ENCODE assay signal across 14 mouse cellular contexts in the genomic region with DNA sequence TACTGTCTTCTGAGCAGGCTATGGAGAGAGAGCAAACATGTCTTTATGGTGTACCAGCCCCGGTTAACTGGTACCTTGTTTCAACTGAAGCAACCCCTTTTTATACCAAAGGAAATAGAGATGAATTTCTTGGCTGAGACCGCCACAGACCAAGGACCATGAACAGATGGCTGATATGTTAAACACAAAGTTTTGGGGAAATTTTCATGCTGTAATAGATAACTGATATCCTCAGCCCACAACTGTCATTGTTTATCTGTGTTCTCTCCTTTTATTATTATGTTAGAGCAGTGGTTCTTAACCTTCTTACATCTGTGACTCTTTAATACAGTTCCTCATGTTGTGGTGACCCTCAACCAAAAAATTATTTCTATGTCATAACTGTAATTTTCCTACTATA.
"Had no signal": no experiment of that assay in that cellular context is flagged by ENCODE, and none has a peak within 500 bp of the region (broad histone marks: within the 10 kb centered on the region; RNA-seq: fewer than 3 reads in every experiment).

No protein-coding gene starts in this region.

- DNase-seq: kidney, adult 18-20 months; kidney, postnatal 14 days; layer of hippocampus, adult 9-11 months; layer of hippocampus, postnatal 36 days; lung, embryonic 14.5 days; lung, postnatal 10 days; lung, postnatal 4 days; right cerebral cortex, postnatal 14 days; thymus, adult 18-20 months; thymus, postnatal 25 days had no signal

- H3K36me3 ChIP-seq: intestine, embryonic 15.5 days; kidney, embryonic 15.5 days; limb, embryonic 15.5 days; midbrain, embryonic 13.5 days had no signal

- H3K27me3 ChIP-seq: intestine, embryonic 15.5 days; kidney, embryonic 15.5 days; limb, embryonic 15.5 days; midbrain, embryonic 13.5 days had no signal

- H3K4me1 ChIP-seq: intestine, embryonic 15.5 days had no signal

- H3K27ac ChIP-seq: intestine, embryonic 15.5 days; kidney, embryonic 15.5 days; limb, embryonic 15.5 days; midbrain, embryonic 13.5 days had no signal

- H3K9me3 ChIP-seq: intestine, embryonic 15.5 days; kidney, embryonic 15.5 days; limb, embryonic 15.5 days; midbrain, embryonic 13.5 days had no signal

- H3K9ac ChIP-seq: intestine, embryonic 15.5 days; kidney, embryonic 15.5 days; limb, embryonic 15.5 days; lung, embryonic 14.5 days; midbrain, embryonic 13.5 days had no signal

- H3K4me3 ChIP-seq: intestine, embryonic 15.5 days; kidney, embryonic 15.5 days; limb, embryonic 15.5 days; midbrain, embryonic 13.5 days had no signal

- H3K4me2 ChIP-seq: intestine, embryonic 15.5 days; kidney, embryonic 15.5 days; limb, embryonic 15.5 days; lung, embryonic 14.5 days; midbrain, embryonic 13.5 days had no signal

- ATAC-seq: intestine, embryonic 15.5 days; midbrain, embryonic 13.5 days had no signal
